Mouse (Mus musculus) lung, adult 2 months (tissue): Measurements from ENCODE around the gene Mrpl55.

ENCODE experiments used
- CTCF ChIP-seq: fragments of 200-500 bp; IDR thresholded peaks from 2 replicates; pipeline ENCODE4 v1.5.1; 2011; ENCODE audit warnings: mild to moderate bottlenecking, low read length, control low read depth; ENCODE audit not compliant: insufficient read depth
- POLR2A ChIP-seq: fragments of 200-500 bp; IDR thresholded peaks from 2 replicates; pipeline ENCODE4 v1.6.1; 2011; ENCODE audit warnings: low read depth, mild to moderate bottlenecking, control low read depth, low read length, borderline replicate concordance; ENCODE audit errors: extremely low read depth

DNA sequence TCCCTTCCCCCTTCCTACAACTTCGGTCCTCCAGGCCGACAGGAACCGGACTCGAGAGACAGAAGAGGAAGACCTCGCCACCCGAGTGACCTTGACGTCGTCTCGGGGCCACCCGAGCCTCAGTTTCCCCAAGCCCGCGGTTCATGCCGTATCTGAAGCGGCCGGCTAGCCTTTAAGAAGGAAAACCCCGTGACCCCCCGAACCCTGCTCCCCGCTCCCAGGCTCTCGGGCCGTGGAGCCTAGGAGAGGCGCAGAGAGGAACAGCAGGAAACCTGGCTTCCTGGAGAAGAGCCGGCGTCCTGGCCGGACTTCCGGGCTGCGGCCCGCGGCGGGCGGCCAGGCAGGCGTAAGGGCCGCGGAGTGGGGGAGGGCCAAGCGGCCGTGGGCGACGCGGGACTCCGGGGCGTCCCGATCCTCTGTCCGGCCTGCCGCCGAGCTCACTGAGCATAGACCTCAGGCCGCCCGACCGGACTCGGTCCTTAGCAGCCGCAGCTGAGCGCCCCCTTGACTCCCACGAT is 25.4 kb downstream of the Mrpl55 start:
- TF ChIP-seq POLR2A (no peak), CTCF (no peak)
